Mouse (Mus musculus): ENCODE results near the gene Fsd2. TPM values are rescaled to one million over a fixed set of nuclear protein-coding genes. Genes with fewer than 3 reads are reported as not detected.

The Fsd2 gene
- total and polyA plus RNA-seq, 3 experiments = 0.03 TPM; not detected in 2

- TF ChIP-seq POLR2AphosphoS5 (IDR thresholded peaks at IDR 0.05; ENCODE audit: borderline replicate concordance, low read depth, low read length) (no peak), MAFK (IDR thresholded peaks at IDR 0.05; ENCODE audit: borderline replicate concordance, low read depth, low read length) (no peak), SIN3A (IDR thresholded peaks at IDR 0.05; ENCODE audit: low read length) (no peak), EP300 (IDR thresholded peaks at IDR 0.05; ENCODE audit: low read depth in 1 of 2, low read length in 2 of 2) (no peak), CHD1 (IDR thresholded peaks at IDR 0.05; ENCODE audit: low read depth, low read length) (no peak), USF2 (IDR thresholded peaks at IDR 0.05; ENCODE audit: borderline replicate concordance in 1 of 2, insufficient read depth in 1 of 2, low read depth in 1 of 2, low read length in 2 of 2) (no peak), MAZ (IDR thresholded peaks at IDR 0.05; ENCODE audit: low read depth, low read length) (no peak), ELF1 (IDR thresholded peaks at IDR 0.05; ENCODE audit: low read depth, low read length) (no peak), GATA1 (IDR thresholded peaks at IDR 0.05; ENCODE audit: low read depth, low read length) (no peak)
- Histone ChIP-seq H3K9ac (ENCODE audit: control insufficient read depth, low read depth, low read length, poor library complexity, severe bottlenecking) (no peak overlapping the region), H3K79me2 (ENCODE audit: control insufficient read depth, insufficient read depth, low read length, poor library complexity) (peaks cover 10% of the 10 kb centered on the region), H3K4me1 (ENCODE audit: control insufficient read depth in 1 of 2, insufficient read depth in 2 of 2, low read length in 2 of 2) (peaks cover 2 to 4% of the 10 kb centered on the region in 2 experiments; a peak in 3 of 4 replicates), H3K4me3 (ENCODE audit: control insufficient read depth in 1 of 2, insufficient read depth in 1 of 2, low read depth in 2 of 2, low read length in 2 of 2) (no peak overlapping the region), H3K27ac (ENCODE audit: control insufficient read depth, low read depth, low read length) (no peak overlapping the region), H3K36me3 (ENCODE audit: control insufficient read depth in 1 of 2, insufficient read depth in 2 of 2, low read length in 2 of 2) (no peaks in the 10 kb centered on the region), H3K27me3 (ENCODE audit: control insufficient read depth in 1 of 2, insufficient read depth in 2 of 2, low read length in 2 of 2) (peaks cover 0 to 5% of the 10 kb centered on the region in 2 experiments; a peak in 3 of 4 replicates), H3K9me3 (replicated peaks; ENCODE audit: insufficient read depth, low read length) (no peaks in the 10 kb centered on the region)
- no peak for DNase-seq (ENCODE audit: low read depth, low spot score)
Observed at GRCm38 (mm10) chr7:81567396-81567795, 652 bp upstream of the Fsd2 start.

- Histone ChIP-seq H3K27me3 (ENCODE audit: control insufficient read depth in 1 of 2, insufficient read depth in 2 of 2, low read length in 2 of 2) (peaks cover 0 to 5% of the 10 kb centered on the region in 2 experiments; a peak in 3 of 4 replicates), H3K9me3 (replicated peaks; ENCODE audit: insufficient read depth, low read length) (no peaks in the 10 kb centered on the region), H3K9ac (ENCODE audit: control insufficient read depth, low read depth, low read length, poor library complexity, severe bottlenecking) (no peak overlapping the region), H3K4me1 (ENCODE audit: control insufficient read depth in 1 of 2, insufficient read depth in 2 of 2, low read length in 2 of 2) (peaks cover 2 to 4% of the 10 kb centered on the region in 2 experiments; a peak in 2 of 4 replicates), H3K4me3 (ENCODE audit: control insufficient read depth in 1 of 2, insufficient read depth in 1 of 2, low read depth in 2 of 2, low read length in 2 of 2) (no peak overlapping the region), H3K36me3 (ENCODE audit: control insufficient read depth in 1 of 2, insufficient read depth in 2 of 2, low read length in 2 of 2) (no peaks in the 10 kb centered on the region), H3K27ac (ENCODE audit: control insufficient read depth, low read depth, low read length) (no peak overlapping the region), H3K79me2 (ENCODE audit: control insufficient read depth, insufficient read depth, low read length, poor library complexity) (peaks cover 1% of the 10 kb centered on the region; the same call in 1 of the 2 replicates)
- no peak for TF ChIP-seq POLR2A (IDR thresholded peaks at IDR 0.05; ENCODE audit: control insufficient read depth in 1 of 2, insufficient read depth in 1 of 2, low read depth in 1 of 2, low read length in 2 of 2, poor library complexity in 1 of 2)
- no peak for TF ChIP-seq CHD1 (IDR thresholded peaks at IDR 0.05; ENCODE audit: low read depth, low read length)
- no peak for TF ChIP-seq NELFE (IDR thresholded peaks at IDR 0.05; ENCODE audit: low read depth, low read length)
- 0 out of 2 replicates have a peak, but pooled peaks have one; percentile 35 for TF ChIP-seq GATA1 (IDR thresholded peaks at IDR 0.05; ENCODE audit: low read depth, low read length)
- no peak for TF ChIP-seq ZMIZ1 (IDR thresholded peaks at IDR 0.05; ENCODE audit: low read depth, low read length)
- TF ChIP-seq CTCF (IDR thresholded peaks at IDR 0.05 in 2 of 3, conservative IDR thresholded peaks at IDR 0.05 in 1 of 3; ENCODE audit: control insufficient read depth in 1 of 3, insufficient read depth in 1 of 3, low read depth in 2 of 3, low read length in 3 of 3, poor library complexity in 1 of 3, severe bottlenecking in 1 of 3) = no peak
- TF ChIP-seq MAFK (IDR thresholded peaks at IDR 0.05; ENCODE audit: borderline replicate concordance, low read depth, low read length) = no peak
- no peak for TF ChIP-seq MYC (IDR thresholded peaks at IDR 0.05; ENCODE audit: low read depth, low read length)
- no peak for TF ChIP-seq HCFC1 (IDR thresholded peaks at IDR 0.05; ENCODE audit: low read depth, low read length)
- no peak for TF ChIP-seq ZC3H11A (IDR thresholded peaks at IDR 0.05; ENCODE audit: low read depth, low read length)
- TF ChIP-seq EP300 (IDR thresholded peaks at IDR 0.05; ENCODE audit: low read depth in 1 of 2, low read length in 2 of 2) = no peak
- no peak for TF ChIP-seq ZNF384 (IDR thresholded peaks at IDR 0.05; ENCODE audit: low read depth, low read length)
- TF ChIP-seq RCOR1 (IDR thresholded peaks at IDR 0.05; ENCODE audit: low read depth, low read length) = 0 out of 2 replicates have a peak, but pooled peaks have one; percentile 12
- TF ChIP-seq SMC3 (IDR thresholded peaks at IDR 0.05; ENCODE audit: low read depth, low read length) = no peak
- DNase-seq (ENCODE audit: low read depth, low spot score) = no peak
Observed at GRCm38 (mm10) chr7:81566332-81566731, 412 bp downstream of the Fsd2 start.

All from MEL (cell line).